Mouse (Mus musculus) Muller cell, postnatal 12 days (primary cell): ENCODE data around the gene Col6a4.

ENCODE experiments used
- DNase-seq: peaks from one replicate; pipeline ENCODE4 v3.0.0-alpha.2; 2015; ENCODE audit errors: inconsistent ontology term

Gene Col6a4

GRCm38 (mm10) chr9:105960533-105960932, 136.1 kb downstream of the Col6a4 start, which contains the start of gene Col6a5:
TSS of gene Col6a5 (minus strand) at chr9:105960643.
- DNase-seq: no peak

- DNase-seq: no peak
Observed at GRCm38 (mm10) chr9:105959116-105959515, 137.5 kb downstream of the Col6a4 start.

GRCm38 (mm10) chr9:105949755-105950154, 146.8 kb downstream of the Col6a4 start:
- DNase-seq: no peak

- no peak for DNase-seq
Observed at GRCm38 (mm10) chr9:105947577-105947976, 149.0 kb downstream of the Col6a4 start.
